Mouse (Mus musculus): ENCODE results near the gene Tnfsf18.

The Tnfsf18 gene

DNA sequence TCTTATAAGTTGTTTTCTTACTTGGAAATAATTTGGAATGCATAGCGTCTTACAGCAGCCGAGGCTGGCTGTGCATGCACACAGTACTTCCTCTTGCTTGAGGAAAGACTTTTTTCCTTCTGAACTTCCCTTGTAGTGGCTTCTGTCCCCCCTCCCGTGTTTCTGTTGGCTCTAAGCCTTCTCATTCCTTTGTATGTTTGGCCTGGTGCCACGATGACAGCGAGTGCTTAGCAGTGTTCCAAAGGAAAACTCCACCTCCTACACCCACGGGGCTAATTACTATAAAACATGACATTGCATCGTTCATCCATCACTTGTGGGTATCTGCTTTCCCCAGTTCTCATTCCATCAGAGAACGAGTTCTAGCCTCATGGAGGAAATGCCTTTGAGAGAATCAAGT lies at the start of gene Tnfsf18:
Gene Tnfsf18 (plus strand): TSS at position 313 of the 400 bp plus-strand sequence.
- no peak for DNase-seq (ENCODE audit: low spot score)

DNA sequence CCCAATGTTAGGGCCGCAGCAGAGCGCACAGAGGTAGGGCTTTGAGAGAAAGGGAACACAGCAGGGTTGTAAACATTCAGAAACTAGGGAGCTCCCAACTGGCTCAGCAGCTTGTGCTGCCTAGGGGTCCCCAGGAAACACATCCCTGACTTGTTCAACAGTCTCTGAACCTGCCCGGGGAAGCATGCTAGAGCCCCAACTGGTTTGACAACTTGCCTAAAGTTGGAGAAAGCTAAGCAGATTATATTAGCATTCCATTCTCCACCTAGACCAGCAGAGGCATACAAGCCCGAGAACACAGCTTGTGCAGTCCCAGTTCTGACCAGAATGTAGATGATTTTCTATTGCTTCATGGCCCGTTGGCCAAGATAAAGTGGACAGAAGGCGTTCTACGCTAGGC lies 49.6 kb upstream of the Tnfsf18 start:
- DNase-seq (ENCODE audit: low spot score) = no peak

DNA sequence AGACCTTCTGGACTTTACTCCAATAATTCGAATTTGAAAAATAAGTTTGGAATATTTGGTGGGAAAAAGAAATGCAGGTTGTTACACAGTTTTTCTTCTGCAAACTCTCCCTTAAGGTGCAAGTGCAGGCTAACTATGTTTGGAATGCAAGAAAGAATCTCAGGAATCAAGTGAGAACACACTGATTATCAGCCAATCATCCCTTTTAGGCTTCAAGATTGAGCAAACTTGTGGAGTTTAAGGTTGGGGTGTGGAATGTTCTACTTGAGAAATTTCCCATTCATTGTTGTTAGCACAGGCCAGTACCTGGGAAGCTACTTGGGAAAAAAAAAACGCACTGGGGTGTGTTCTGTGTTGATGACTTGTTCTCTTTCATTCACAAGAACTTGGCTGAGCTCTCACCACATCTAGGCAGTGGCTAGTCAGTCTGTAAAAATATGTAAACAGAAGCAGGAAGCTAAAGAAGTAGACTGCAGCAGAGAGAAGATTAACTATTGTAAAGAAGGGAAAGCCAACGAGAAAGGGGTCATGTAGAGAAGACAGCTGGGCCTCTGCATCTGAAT lies 42.7 kb upstream of the Tnfsf18 start:
- no peak for DNase-seq (ENCODE audit: low spot score)

DNA sequence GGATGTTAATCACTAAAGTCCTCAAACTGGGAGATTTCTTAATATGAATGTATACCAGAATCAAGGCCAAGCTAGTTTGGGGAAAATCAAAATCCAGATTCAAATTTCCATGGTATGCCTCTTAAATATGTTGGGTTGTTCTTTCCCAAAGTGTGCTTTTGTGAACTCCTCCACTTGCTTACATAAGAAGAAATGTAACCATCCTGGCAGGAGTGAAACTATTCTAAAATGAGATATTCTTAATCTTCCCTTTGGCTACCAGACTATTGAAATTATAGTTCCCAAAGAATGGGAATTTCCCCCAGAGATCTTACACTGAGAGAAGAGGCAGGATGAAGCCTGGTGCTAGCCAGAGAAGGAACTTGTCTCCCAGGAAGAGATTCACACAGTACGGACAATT lies 42.2 kb upstream of the Tnfsf18 start:
- no peak for DNase-seq (ENCODE audit: low spot score)

DNA sequence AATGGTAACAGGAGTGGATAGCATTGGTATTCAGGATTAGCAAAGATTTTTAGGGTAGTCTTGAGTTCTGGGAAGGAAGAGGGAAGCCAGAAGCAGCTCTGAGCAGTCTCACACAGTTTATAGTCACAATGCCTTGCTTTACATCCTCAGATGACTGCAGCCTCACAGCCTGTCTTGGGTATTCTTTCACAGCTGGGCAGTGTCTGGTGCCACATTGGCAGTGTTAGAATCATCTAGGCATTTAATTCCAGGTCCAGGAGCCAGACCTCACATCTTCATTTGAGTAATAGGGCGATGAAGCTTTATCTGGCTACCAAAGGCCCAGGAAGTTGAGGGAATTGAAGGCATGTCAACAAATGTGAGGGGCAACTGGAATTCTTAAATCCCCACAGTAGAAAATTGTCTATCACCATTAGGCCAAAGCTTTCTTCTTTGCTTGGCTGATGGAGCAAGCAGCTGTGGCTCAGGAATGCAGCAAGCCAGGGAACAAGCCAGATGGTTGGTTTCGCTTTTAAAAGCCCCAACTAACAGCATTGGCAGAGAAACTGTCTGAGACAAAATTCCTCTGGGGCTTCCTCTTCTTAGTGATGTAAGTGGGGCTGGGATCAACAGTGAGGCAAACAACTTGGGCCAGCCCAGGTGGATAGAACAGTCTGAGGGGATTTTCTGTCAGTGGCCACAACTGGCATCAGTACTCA lies 30.9 kb upstream of the Tnfsf18 start:
- DNase-seq (ENCODE audit: low spot score) = no peak

DNA sequence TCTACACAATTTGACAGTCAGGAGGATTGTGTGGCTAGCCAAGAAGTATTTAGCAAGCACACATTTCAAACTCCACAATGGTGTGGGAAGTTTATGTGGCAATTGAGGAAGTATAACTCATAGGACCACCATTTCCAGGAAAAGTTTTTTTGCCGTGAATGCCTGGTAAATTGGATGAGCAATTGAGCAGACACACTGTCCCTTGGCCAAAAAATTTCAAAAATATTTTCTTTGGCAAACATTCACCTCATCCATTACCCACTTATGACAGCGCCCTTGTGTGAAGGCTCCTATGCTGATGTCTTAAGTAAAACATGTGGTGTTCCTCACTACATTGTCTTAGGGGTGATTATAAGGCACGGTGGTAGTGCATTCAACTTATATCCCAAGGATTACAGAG lies 17.2 kb upstream of the Tnfsf18 start:
- DNase-seq (ENCODE audit: low spot score) = no peak

DNA sequence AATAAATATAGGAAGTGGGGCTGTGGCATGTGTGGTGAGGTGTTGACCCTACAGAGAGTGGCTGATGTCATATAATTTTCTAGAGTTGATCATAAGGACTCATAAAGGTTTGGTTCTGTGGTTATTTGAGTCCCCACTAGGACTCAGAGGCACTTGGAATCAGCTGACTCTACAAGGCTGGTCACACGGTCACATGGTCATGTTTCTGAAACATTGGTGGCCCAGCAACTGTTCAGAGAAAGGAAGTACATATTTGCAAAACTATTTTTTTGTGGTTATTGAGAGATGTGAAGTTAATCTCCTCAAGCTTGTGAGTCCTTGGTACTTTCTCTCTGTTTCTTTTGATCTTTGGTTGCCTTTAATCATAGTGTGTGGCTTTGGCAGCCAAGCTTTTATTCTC lies 14.6 kb upstream of the Tnfsf18 start:
- no peak for DNase-seq (ENCODE audit: low spot score)

DNA sequence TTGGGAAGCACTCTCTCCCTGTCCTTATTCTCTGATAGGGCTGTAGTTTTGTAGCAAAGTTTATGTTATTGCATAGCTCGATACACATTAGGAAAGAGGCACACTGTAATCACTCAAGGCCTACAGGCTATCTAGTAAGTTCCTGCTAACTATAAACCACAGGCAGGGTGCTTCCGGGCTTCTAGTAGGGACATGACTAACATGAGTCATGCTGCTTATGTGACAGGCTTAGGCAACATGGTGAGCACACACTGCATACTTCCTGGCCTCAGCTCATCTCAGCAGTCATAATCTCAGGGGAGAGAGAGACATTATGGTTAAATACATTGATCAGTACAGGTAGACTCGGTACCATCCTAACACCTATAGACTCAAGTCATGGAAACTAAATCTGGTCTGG lies 12.2 kb upstream of the Tnfsf18 start:
- DNase-seq (ENCODE audit: low spot score) = no peak

DNA sequence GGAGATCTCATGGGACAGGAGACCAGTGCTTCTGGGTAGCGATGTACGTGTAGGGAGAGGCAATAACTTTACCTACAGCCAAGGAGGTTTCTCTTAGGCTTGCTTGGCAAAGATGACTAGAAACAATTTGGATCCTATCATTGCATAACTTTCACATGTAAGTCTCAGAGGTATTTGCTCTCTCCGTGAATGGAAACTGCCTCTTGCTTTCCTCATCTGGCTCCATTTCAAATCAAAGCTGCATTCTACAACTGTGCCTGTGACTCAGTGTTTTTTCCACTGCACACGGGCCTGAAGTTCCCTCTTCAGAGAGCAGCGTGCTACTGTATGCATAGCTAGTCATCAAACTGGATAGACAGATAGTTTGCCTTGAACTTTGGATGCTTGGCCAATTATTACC lies 7.4 kb upstream of the Tnfsf18 start:
- DNase-seq (ENCODE audit: low spot score) = no peak

DNA sequence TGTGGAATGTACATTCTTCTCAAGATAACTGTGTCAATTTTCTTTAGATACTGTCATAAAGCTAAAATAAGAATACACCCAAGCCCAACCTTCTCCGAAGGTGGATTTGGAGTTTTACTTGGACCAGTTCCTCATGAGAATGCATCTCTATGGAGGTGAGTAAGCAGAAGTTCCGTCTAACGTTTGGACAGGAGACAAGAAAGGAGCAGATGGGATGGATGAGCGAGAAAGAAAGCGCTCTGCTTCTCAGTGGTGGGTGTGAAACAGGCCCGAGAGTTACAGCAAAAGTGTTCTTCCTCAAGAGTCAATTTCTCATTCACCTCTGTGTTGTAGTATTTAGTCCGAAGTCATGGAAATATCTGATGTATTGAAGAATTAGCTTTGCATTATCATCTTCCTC lies 2.7 kb upstream of the Tnfsf18 start:
- DNase-seq (ENCODE audit: low spot score) = no peak

DNA sequence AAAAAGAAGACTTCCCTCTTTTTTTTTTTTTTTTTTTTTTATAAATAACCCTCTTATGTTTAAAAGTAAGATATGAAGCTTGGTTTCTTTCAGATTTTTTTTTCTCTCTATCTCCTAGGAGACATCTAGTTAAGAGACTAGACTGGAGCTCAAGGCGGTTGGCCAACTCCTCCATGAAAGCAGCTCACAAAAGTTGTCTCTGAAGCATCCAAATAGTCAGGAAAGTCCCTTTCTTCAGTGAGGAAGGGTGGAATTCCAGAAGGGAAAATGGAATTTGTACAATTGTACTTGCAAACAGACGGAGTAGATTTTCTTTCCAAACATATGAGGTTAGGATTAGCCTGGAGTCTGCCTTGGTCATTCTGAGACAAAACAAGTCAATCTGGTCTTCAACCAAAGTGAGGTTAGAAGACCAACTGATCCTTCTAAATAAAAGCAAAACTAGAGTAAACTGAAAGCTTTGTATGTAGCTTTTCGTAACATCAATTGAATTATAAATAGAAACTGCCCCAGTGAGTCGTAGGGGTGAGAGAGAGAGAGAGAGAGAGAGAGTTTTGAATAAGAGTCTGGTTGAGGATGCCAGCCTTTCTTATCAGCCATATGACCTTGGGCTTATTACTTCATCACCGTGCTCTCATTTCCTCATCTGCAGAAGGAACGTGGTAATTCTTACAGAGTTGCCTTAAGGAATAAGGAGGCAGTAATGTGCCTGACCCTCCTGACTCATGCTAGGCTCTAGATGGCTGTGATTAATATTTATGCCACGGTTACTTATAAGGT lies 2.6 kb downstream of the Tnfsf18 start:
- no peak for DNase-seq (ENCODE audit: low spot score)

DNA sequence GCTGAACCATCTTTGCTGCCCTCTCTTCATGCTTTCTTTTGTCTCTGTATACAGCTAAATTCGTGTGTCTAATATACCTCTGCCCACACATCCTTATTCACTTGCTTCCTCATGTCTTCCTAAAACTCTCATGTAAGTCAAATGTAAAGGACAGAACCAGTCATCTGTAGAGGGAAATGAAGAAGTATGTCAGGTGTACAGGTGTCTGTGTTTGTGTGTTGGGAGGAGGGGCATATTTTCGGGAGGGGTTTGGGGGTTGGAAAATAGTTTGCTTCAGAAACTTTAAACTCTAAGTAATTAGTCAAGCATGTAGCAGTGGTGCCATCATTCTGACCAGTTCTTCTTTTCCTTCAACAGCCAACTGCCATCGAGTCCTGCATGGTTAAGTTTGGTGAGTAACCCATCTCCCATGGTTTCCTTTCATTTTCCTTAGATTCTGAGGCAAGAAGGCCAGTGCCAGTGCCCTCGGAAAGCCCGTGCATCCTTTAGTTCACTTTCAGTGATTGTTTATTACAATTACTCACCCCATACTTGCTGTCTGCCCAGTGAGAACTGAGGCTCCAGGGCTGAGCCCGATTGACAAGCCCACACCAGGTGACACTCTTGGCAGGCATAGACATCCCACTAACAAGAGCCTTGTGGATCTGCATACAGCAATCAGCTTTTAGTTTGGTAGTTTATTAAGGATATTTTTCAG lies 5.8 kb downstream of the Tnfsf18 start:
- no peak for DNase-seq (ENCODE audit: low spot score)

DNA sequence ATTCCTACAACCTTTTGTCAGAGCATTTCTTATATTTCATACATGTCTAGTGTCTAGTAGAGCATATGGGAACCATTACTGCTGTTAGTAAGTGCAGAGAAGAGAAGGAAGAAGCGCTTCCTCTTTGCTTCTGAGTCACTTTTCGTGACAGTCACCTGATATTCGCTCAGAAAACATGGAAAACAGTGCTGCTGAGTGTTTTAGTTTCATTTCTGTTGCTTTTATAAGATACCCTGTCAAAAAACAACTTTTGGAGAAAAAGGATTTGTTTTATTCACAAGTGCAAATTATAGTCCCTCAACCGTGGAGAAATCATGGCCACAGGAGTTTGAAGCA lies 6.3 kb downstream of the Tnfsf18 start:
- DNase-seq (ENCODE audit: low spot score) = no peak

DNA sequence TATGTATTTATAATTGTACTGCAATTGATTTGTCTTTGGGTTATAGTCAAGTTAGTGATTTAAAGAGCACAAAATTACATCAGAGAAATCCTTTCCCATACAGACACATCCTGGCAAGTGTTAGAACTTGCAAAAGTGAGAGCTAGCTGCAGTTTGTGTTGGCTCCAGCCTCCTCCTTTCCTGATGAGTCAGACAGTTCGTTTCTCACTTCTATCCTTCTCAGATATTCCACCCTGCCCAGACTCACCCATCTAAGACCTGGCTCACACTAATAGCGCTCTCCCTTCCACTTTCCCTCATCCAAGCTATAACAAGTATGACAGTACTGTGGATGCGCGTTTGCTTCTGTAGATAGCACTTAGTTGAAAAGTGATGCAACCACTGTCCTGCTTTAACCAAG lies 11.9 kb downstream of the Tnfsf18 start:
- no peak for DNase-seq (ENCODE audit: low spot score)

DNA sequence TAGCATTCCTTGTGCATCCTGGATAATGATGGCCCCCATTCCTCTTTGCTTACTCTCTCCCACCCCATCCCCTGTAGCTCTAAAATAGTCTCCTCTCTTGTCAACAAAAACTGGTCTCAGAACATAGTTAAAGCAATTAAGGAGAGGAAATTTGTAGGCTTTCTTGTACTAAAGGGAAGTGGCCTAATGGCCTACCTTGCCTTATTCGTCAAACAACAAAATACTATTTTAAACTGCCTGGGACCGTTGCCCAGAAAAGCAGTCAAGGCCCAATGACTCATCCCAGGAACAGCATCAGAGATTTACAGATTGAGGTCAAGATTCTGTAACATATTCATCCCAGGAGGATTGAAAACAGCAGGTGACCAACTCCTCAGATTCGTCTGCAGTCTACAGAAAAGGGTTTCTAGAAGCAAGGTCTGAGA lies 13.2 kb downstream of the Tnfsf18 start:
- DNase-seq (ENCODE audit: low spot score) = no peak

DNA sequence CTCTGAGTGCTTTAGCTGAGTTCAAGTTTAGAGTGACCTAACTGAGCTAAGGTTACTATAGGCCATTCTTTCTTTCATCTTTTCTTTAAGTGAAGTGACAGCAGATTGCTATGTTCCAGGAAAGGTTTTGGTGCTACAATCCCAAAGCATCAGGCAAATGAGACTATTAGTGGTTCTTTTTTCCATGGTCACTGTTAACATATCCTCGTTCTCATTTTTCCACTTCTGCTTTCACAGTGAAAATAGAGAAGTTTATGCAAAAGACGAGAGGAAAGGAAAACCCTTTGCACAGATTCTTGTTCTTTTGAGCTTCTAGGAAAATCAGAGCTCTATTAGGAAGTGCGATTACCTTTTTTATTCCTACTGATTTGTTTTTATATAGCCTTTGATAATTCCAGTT lies 22.9 kb downstream of the Tnfsf18 start:
- no peak for DNase-seq (ENCODE audit: low spot score)

DNA sequence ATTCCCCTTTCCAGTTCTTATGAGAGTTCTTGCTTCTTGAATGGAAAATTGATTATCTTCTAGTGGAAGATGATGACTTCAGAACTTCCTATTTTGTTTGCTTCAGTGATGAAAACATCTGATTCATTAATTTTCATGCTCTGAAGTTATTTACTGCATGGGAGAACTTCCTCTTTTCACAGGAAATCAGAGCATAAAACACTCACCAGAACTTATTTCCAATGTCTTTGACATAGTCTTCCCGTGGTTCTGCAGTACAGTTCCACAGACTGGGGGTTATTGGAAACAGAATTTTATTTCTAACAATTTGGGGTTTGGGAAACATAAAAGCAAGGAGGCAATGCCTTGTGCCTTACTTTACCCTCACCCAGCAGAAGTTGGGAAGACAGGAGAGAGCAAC lies 25.8 kb downstream of the Tnfsf18 start:
- DNase-seq (ENCODE audit: low spot score) = no peak

DNA sequence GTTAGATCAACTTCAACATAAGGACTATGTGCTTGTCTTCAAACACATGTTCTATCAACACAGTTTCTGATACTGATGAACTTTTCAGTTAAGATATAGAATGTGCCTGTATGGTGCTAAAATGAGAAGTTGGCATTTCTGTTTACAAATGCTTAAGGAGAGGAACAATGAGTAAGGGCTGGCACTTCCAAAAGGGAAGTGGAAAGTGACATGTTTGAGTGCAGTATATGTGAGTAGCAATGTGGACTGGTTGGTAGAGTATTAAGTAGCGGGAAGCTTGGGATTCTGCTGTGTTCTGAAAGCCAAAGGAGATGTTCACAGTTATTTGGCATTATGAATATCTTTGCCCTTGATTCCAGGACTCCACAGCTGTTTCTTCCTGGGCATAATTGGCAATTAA lies 33.7 kb downstream of the Tnfsf18 start:
- no peak for DNase-seq (ENCODE audit: low spot score)

DNA sequence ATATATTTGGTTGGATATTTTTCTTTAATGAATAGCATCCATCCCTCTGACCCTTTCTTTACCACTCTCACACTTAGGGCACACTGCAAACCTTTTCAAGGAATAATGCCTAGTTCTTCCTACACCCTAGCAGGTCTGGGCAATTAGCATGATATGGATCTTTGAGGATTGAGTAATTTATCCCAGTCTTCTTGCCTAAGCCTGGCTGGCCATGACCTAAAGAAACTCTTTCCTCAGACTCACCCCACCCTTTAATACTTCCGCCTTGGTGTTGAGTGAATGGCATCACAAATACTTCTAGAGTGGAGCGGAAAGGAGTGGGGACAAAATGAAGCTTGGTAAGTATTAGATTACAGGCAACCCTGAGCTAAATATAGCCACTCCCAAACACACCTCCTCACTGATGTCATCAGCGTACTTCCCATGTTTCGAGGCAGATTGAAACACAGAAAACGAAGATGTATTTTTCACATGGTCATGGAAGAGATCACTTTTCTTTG lies 56.2 kb downstream of the Tnfsf18 start:
- no peak for DNase-seq (ENCODE audit: low spot score)

DNA sequence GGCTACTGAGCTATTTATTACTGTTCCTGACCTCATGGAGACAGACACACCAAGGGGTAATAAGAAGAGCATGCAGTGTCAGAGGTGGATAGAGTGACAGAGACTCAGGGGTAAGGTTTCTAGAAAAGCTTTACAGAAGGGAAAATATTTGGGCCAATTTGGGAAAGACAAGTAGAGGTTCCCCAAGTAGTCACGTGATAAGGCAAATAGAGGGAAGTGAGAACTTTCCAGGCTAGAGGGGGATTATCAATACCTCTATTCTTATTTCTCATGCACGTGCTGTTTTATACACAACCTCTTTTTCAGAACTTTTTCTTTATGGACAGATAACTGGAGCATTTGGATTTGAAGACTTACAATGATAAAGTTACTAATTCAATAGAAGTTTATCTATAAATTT lies 57.6 kb downstream of the Tnfsf18 start:
- DNase-seq (ENCODE audit: low spot score) = no peak

All from urinary bladder, postnatal 10 days (tissue).